Mouse (Mus musculus): ENCODE measurements at regions not wholly inside any gene's neighbourhood (a gene's known extent, or its start where the extent isn't known, plus 50 kb on each side); places are given as distances from the start of the nearest gene placed in this dataset.

- DNase-seq: peak; percentile 88
Observed at GRCm38 (mm10) chr11:22617204-22617874, 105.5 kb downstream of the Tmem17 start.

GRCm38 (mm10) chr11:22620912-22621705, 109.2 kb downstream of the Tmem17 start:
- no peak for DNase-seq

GRCm38 (mm10) chr11:22621868-22622267, 110.0 kb downstream of the Tmem17 start:
- no peak for DNase-seq

GRCm38 (mm10) chr11:22622496-22622997, 110.7 kb downstream of the Tmem17 start:
- DNase-seq: no peak

- DNase-seq: no peak
Observed at GRCm38 (mm10) chr11:22626407-22626806, 114.5 kb downstream of the Tmem17 start.

GRCm38 (mm10) chr11:22628497-22628896, 116.6 kb downstream of the Tmem17 start:
- no peak for DNase-seq

GRCm38 (mm10) chr11:22628979-22629378, 117.1 kb downstream of the Tmem17 start:
- DNase-seq: peak; percentile 63

GRCm38 (mm10) chr11:22629581-22629980, 117.7 kb downstream of the Tmem17 start:
- peak; percentile 74 for DNase-seq

- peak; percentile 64 for DNase-seq
Observed at GRCm38 (mm10) chr11:22629991-22630390, 118.1 kb downstream of the Tmem17 start.

GRCm38 (mm10) chr11:22630982-22631381, 119.1 kb downstream of the Tmem17 start:
- DNase-seq: no peak

- DNase-seq: peak; percentile 50
Observed at GRCm38 (mm10) chr11:22631606-22632313, 119.9 kb downstream of the Tmem17 start.

- DNase-seq: no peak
Observed at GRCm38 (mm10) chr11:22632314-22632700, 120.4 kb downstream of the Tmem17 start.

- DNase-seq: peak; percentile 69
Observed at GRCm38 (mm10) chr11:22632988-22633387, 121.1 kb downstream of the Tmem17 start.

- no peak for DNase-seq
Observed at GRCm38 (mm10) chr11:22633961-22634360, 122.1 kb downstream of the Tmem17 start.

- DNase-seq: no peak
Observed at GRCm38 (mm10) chr11:22635021-22635420, 123.1 kb downstream of the Tmem17 start.

- no peak for DNase-seq
Observed at GRCm38 (mm10) chr11:22636321-22636720, 124.4 kb downstream of the Tmem17 start.

- DNase-seq: peak; percentile 77
Observed at GRCm38 (mm10) chr11:22636761-22637557, 125.1 kb downstream of the Tmem17 start.

- DNase-seq: no peak
Observed at GRCm38 (mm10) chr11:22638171-22638570, 126.3 kb downstream of the Tmem17 start.

- no peak for DNase-seq
Observed at GRCm38 (mm10) chr11:22638700-22639099, 126.8 kb downstream of the Tmem17 start.

GRCm38 (mm10) chr11:22640371-22640990, 128.6 kb downstream of the Tmem17 start:
- DNase-seq: peak; percentile 69

- no peak for DNase-seq
Observed at GRCm38 (mm10) chr11:22641450-22641849, 129.6 kb downstream of the Tmem17 start.

All from kidney, postnatal 14 days (tissue).